Mouse (Mus musculus): ENCODE results near the gene Tmem192. TPM values are rescaled to one million over a fixed set of nuclear protein-coding genes. Genes with fewer than 3 reads are reported as not detected.
"Not testable (repeated sequence)": the region's sequence is repeated elsewhere in the genome, so short reads cannot be mapped to it uniquely, and the experiment has no call there.

Tmem192 gene
- polyA plus RNA-seq, 1 experiment from 2014 or later = 25.0 TPM

DNA sequence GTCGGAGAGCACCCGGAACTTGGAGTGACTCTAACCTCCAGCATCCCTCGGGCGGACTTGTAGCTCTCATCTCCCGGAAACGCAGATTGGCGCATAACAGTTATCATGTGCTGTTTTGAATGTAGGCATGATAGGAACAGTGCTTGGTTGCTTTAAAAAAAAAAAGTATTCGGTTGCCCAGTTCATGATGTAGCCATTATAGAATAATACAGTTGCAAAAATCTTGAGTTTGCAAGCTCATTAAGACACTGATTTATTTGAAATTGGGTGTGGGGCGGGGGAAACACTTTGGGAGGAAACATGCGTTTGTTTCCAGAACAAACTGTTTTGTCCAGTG, 681 bp downstream of the Tmem192 start:
- no peak for ATAC-seq

DNA sequence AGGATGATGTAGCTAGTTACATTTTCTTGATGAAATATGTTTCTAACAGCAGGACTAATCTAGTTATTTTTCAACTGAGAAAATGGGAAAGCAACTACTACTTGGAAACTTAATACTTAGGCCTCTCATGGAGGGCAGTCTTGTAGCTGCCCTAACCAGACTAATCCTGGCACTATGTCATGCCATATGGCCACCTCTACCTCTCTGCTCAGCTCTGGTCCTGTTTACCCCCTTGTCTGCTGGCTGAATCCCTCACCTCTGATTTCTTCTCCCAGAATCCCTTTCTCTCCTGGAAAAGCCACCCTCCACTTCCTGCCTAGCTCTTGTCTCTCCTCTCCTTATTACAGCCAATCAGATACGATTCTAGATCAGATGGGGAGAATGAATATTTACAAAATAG, 1.4 kb downstream of the Tmem192 start:
- H3K9ac ChIP-seq (replicated peaks; ENCODE audit: low read depth, low read length) = no peak overlapping the region
- H3K9me3 ChIP-seq (ENCODE audit: control insufficient read depth, low read length) = no peaks in the 10 kb centered on the region; the same call in 1 of the 2 replicates
- H3K4me1 ChIP-seq (replicated peaks; ENCODE audit: control insufficient read depth, insufficient read depth, low read length) = peaks cover 4% of the 10 kb centered on the region; the same call in 1 of the 2 replicates
- H3K4me2 ChIP-seq (ENCODE audit: low read length) = no peak overlapping the region
- H3K27ac ChIP-seq (ENCODE audit: low read length) = no peak overlapping the region
- no peaks in the 10 kb centered on the region for H3K36me3 ChIP-seq (ENCODE audit: control insufficient read depth, insufficient read depth)
- peaks cover under 1% of the 10 kb centered on the region; the same call in 1 of the 2 replicates for H3K27me3 ChIP-seq (replicated peaks; ENCODE audit: control insufficient read depth, insufficient read depth, low read length)
- no peak overlapping the region for H3K4me3 ChIP-seq (replicated peaks; ENCODE audit: low read length)
- WGBS = 90% methylated on average over 1 of the region's 1 CpGs
- ATAC-seq = no peak

More for the DNA sequence above, 681 bp downstream of the Tmem192 start:
- no peaks in the 10 kb centered on the region; the same call in 1 of the 2 replicates for H3K9me3 ChIP-seq (ENCODE audit: control insufficient read depth, low read length)
- H3K27ac ChIP-seq (ENCODE audit: low read length) = peak overlapping the region; percentile 80
- H3K4me2 ChIP-seq (ENCODE audit: low read length) = peak overlapping the region; percentile 62
- peaks cover 4% of the 10 kb centered on the region; the same call in 1 of the 2 replicates for H3K4me1 ChIP-seq (replicated peaks; ENCODE audit: control insufficient read depth, insufficient read depth, low read length)
- peak overlapping the region; percentile 75 for H3K9ac ChIP-seq (replicated peaks; ENCODE audit: low read depth, low read length)
- H3K4me3 ChIP-seq (replicated peaks; ENCODE audit: low read length) = peak overlapping the region; percentile 91
- WGBS = 8% methylated on average over 10 of the region's 10 CpGs
- no peaks in the 10 kb centered on the region for H3K36me3 ChIP-seq (ENCODE audit: control insufficient read depth, insufficient read depth)
- H3K27me3 ChIP-seq (replicated peaks; ENCODE audit: control insufficient read depth, insufficient read depth, low read length) = peaks cover 2% of the 10 kb centered on the region; the same call in 1 of the 2 replicates

DNA sequence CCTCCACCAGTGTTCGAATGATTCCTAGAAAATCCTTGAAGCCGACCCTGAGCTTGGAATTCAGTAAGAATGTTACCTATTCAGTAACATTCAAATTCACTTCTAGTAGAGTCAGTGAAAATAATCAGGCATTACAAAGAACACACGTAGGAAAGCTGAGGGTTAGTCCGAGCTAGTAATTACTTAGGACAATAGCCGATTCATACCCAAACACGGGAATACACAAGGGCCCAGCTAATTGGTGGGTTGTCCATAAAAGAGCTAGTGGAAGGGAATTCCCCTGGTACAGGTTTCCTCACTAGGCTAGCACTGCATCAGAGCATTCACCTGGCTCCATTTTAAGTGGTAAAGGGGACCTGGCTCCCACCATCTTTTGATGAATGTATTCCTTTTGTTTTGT, 5.1 kb downstream of the Tmem192 start:
- H3K9me3 ChIP-seq (ENCODE audit: control insufficient read depth, low read length) = no peaks in the 10 kb centered on the region; the same call in 1 of the 2 replicates
- H3K4me3 ChIP-seq (replicated peaks; ENCODE audit: low read length) = no peak overlapping the region
- no peak for ATAC-seq
- H3K4me1 ChIP-seq (replicated peaks; ENCODE audit: control insufficient read depth, insufficient read depth, low read length) = peaks cover 4% of the 10 kb centered on the region; the same call in 1 of the 2 replicates
- H3K27ac ChIP-seq (ENCODE audit: low read length) = no peak overlapping the region
- no peak overlapping the region for H3K4me2 ChIP-seq (ENCODE audit: low read length)
- no peaks in the 10 kb centered on the region for H3K36me3 ChIP-seq (ENCODE audit: control insufficient read depth, insufficient read depth)
- H3K9ac ChIP-seq (replicated peaks; ENCODE audit: low read depth, low read length) = no peak overlapping the region
- H3K27me3 ChIP-seq (replicated peaks; ENCODE audit: control insufficient read depth, insufficient read depth, low read length) = no peaks in the 10 kb centered on the region
- 31% methylated on average over 6 of the region's 6 CpGs for whole genome bisulfite sequencing

DNA sequence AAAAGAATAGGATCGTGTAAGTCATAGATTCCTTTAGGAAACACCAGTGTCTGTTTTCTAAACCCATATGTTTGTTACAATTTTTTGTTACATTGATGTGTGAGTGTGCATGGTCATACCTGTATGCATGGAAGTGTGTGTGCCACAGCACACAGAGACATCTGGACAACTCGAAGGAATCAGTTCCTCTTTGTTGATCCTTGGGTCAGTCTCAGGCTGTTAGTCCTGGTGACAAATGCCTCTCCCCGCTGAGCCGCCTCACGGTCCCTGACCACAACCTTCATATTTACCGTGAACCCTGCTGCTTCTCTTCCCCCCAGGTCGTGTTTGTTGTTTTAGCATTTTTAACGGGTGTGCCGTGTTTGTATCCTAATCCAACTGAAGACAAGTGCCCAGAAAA, 12.0 kb downstream of the Tmem192 start:
- no peaks in the 10 kb centered on the region for H3K4me1 ChIP-seq (replicated peaks; ENCODE audit: control insufficient read depth, insufficient read depth, low read length)
- no peaks in the 10 kb centered on the region; the same call in 1 of the 2 replicates for H3K36me3 ChIP-seq (ENCODE audit: control insufficient read depth, insufficient read depth)
- H3K9me3 ChIP-seq (ENCODE audit: control insufficient read depth, low read length) = no peaks in the 10 kb centered on the region
- ATAC-seq = no peak
- no peak overlapping the region for H3K4me3 ChIP-seq (replicated peaks; ENCODE audit: low read length)
- no peak overlapping the region for H3K4me2 ChIP-seq (ENCODE audit: low read length)
- H3K27ac ChIP-seq (ENCODE audit: low read length) = no peak overlapping the region
- H3K27me3 ChIP-seq (replicated peaks; ENCODE audit: control insufficient read depth, insufficient read depth, low read length) = no peaks in the 10 kb centered on the region
- H3K9ac ChIP-seq (replicated peaks; ENCODE audit: low read depth, low read length) = no peak overlapping the region
- WGBS = 91% methylated on average over 9 of the region's 9 CpGs

DNA sequence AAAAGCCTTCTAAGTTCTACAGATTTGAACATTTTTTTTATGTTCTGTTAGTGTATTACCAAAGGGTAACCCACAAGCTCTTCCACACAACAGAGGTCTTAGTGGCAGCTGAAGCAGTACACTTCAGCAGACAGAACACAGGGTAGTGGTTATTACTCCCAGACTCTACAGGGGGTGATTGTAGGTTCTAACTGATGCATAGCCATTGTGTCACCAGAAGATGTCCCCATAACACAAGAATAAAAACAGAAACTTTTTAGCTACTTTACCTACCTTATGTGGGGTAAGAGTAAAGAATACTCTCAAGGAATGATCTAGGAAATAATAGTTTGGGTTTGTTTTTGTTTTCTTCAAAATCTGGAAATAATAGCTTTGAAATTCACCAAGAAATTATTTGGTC, 15.9 kb downstream of the Tmem192 start:
- Histone ChIP-seq H3K4me3 (replicated peaks; ENCODE audit: low read length) (no peak overlapping the region), H3K9ac (replicated peaks; ENCODE audit: low read depth, low read length) (no peak overlapping the region), H3K4me2 (ENCODE audit: low read length) (no peak overlapping the region), H3K4me1 (replicated peaks; ENCODE audit: control insufficient read depth, insufficient read depth, low read length) (no peaks in the 10 kb centered on the region), H3K27ac (ENCODE audit: low read length) (no peak overlapping the region), H3K36me3 (ENCODE audit: control insufficient read depth, insufficient read depth) (no peaks in the 10 kb centered on the region; the same call in 1 of the 2 replicates), H3K27me3 (replicated peaks; ENCODE audit: control insufficient read depth, insufficient read depth, low read length) (no peaks in the 10 kb centered on the region), H3K9me3 (ENCODE audit: control insufficient read depth, low read length) (no peaks in the 10 kb centered on the region)
- no peak for ATAC-seq

DNA sequence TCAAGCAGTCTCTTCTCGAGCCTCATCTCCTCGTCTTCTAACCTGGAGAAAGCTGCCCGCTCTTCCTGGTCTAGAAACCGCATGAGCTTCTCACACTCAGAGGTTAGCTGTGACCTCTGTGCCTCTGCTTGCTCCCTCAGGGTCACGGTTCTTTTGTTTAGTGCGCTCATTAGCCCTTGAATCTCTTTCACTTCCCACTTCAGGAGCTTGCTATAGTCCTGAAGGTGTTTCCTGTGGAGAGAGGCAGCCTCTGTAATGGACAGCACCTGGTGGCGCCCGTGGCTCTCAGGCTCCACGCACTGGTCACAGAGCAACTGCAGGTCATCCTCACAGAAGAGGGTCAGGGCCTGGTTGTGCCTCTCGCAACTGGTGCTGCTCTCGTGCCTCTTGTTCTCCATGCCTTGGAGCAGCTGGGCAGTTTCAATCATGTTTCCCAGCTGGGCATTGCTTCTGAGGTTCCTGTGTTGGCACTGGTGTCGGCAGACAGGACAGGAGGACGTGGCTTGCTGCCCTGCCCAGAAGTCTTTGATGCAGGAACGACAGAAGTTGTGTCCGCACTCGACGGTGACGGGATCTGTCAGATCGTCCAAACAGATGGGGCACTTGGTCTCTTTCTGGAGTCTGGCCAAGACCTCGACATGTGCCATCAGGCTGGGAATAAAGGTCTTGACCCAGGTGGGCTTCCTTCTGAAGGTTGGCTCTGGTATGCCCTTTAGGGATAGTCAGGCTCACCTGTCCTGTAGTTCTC, 36.3 kb downstream of the Tmem192 start:
- Histone ChIP-seq H3K4me1 (replicated peaks; ENCODE audit: control insufficient read depth, insufficient read depth, low read length) (no peaks in the 10 kb centered on the region), H3K9me3 (ENCODE audit: control insufficient read depth, low read length) (no peaks in the 10 kb centered on the region), H3K27ac (ENCODE audit: low read length) (no peak overlapping the region), H3K9ac (replicated peaks; ENCODE audit: low read depth, low read length) (no peak overlapping the region), H3K27me3 (replicated peaks; ENCODE audit: control insufficient read depth, insufficient read depth, low read length) (no peaks in the 10 kb centered on the region), H3K4me3 (replicated peaks; ENCODE audit: low read length) (no peak overlapping the region), H3K36me3 (ENCODE audit: control insufficient read depth, insufficient read depth) (no peaks in the 10 kb centered on the region), H3K4me2 (ENCODE audit: low read length) (no peak overlapping the region)
- WGBS = 71% methylated on average over 20 of the region's 20 CpGs
- no peak for ATAC-seq

DNA sequence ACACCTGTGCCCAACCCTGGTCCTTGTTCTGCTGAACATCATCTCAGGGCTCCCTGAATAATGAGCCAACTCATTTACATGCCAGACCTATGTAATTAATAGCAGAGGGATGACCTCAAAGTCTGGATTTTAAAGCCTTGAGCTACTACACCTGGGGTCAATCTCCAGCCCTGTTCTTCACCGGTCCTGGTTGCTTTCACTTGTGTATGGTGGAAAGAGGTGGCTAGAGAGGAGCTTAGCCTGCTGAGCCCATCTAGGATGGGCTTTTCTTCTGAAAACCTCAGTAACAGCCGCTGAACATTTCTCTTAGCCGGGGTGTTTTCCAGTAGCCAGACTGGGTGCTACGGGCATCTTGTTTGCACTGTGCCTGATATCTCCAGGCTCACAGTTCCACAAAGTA, 40.7 kb downstream of the Tmem192 start, which contains the start of gene Trim75:
TSS of gene Trim75 (minus strand) at position 101 of the 400 bp plus-strand sequence.
- ATAC-seq = no peak
- WGBS = 93% methylated on average over 4 of the region's 4 CpGs
- H3K9me3 ChIP-seq (ENCODE audit: control insufficient read depth, low read length) = peaks cover 2% of the 10 kb centered on the region; the same call in 1 of the 2 replicates
- no peaks in the 10 kb centered on the region for H3K27me3 ChIP-seq (replicated peaks; ENCODE audit: control insufficient read depth, insufficient read depth, low read length)
- H3K27ac ChIP-seq (ENCODE audit: low read length) = no peak within 1 kb of the TSS
- no peak within 1 kb of the TSS for H3K4me2 ChIP-seq (ENCODE audit: low read length)
- no peaks in the 10 kb centered on the region for H3K36me3 ChIP-seq (ENCODE audit: control insufficient read depth, insufficient read depth)
- no peak within 1 kb of the TSS for H3K4me3 ChIP-seq (replicated peaks; ENCODE audit: low read length)
- H3K9ac ChIP-seq (replicated peaks; ENCODE audit: low read depth, low read length) = no peak within 1 kb of the TSS
- H3K4me1 ChIP-seq (replicated peaks; ENCODE audit: control insufficient read depth, insufficient read depth, low read length) = no peaks in the 10 kb centered on the region

DNA sequence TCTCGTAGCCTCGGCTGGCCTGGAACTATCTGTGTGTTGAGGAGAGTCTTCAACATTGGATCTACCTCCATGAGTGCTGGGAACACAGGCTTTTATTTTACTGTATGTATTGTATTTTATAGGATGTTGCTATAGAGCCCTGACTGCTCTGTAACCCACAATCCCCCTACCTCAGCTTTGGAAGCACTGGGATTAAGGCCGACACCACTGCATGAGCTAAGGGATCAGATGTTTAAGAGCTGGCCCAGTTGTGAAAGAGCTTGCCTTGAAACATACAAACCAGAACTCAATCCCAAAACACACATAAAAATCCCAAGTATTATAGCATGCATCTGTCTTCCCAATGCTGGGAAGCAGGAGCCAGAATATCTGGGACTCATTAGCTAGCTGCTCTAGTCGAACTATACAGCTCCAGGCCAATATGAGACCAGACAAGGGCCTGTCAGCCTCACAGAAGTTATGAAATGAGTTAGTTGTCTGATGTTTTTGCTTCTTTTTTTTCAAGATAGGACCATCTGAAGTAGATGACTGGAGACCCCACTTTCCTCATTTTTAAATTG, 51.9 kb downstream of the Tmem192 start:
- 91% methylated on average over 4 of the region's 4 CpGs for WGBS
- no peaks in the 10 kb centered on the region for H3K36me3 ChIP-seq (ENCODE audit: control insufficient read depth, insufficient read depth)
- no peak overlapping the region for H3K4me2 ChIP-seq (ENCODE audit: low read length)
- H3K4me3 ChIP-seq (replicated peaks; ENCODE audit: low read length) = no peak overlapping the region
- no peak for ATAC-seq
- no peak overlapping the region for H3K9ac ChIP-seq (replicated peaks; ENCODE audit: low read depth, low read length)
- no peaks in the 10 kb centered on the region for H3K9me3 ChIP-seq (ENCODE audit: control insufficient read depth, low read length)
- H3K27me3 ChIP-seq (replicated peaks; ENCODE audit: control insufficient read depth, insufficient read depth, low read length) = no peaks in the 10 kb centered on the region
- no peak overlapping the region for H3K27ac ChIP-seq (ENCODE audit: low read length)
- no peaks in the 10 kb centered on the region for H3K4me1 ChIP-seq (replicated peaks; ENCODE audit: control insufficient read depth, insufficient read depth, low read length)

DNA sequence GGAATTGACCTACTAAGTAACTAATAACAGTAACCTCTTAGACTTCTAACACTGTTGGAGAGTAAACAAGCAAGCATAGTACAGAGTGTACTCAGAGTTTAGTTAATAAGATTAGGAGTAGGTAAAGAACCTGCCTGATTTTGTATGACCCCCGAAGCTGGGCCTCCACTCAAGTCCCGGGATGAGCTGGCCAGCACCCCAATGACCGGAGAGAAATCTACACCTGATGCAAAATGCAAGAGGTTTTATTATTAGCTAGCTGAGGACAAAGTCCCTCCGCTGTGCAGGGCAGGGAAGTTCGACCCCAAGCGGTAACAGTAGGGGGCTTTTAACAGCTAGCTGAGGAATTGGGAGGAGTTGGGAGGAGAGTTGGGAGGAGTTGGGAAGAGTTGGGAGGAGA, 60.6 kb downstream of the Tmem192 start:
- WGBS = 78% methylated on average over 6 of the region's 6 CpGs
- not testable (repeated sequence) for H3K27me3 ChIP-seq (replicated peaks; ENCODE audit: control insufficient read depth, insufficient read depth, low read length); H3K36me3 ChIP-seq (ENCODE audit: control insufficient read depth, insufficient read depth); H3K4me3 ChIP-seq (replicated peaks; ENCODE audit: low read length); H3K4me2 ChIP-seq (ENCODE audit: low read length); H3K9ac ChIP-seq (replicated peaks; ENCODE audit: low read depth, low read length); H3K27ac ChIP-seq (ENCODE audit: low read length); H3K4me1 ChIP-seq (replicated peaks; ENCODE audit: control insufficient read depth, insufficient read depth, low read length); ATAC-seq; H3K9me3 ChIP-seq (ENCODE audit: control insufficient read depth, low read length)
